Mouse (Mus musculus): ENCODE measurements at regions not wholly inside any gene's neighbourhood (a gene's known extent, or its start where the extent isn't known, plus 50 kb on each side); places are given as distances from the start of the nearest gene placed in this dataset.

DNA sequence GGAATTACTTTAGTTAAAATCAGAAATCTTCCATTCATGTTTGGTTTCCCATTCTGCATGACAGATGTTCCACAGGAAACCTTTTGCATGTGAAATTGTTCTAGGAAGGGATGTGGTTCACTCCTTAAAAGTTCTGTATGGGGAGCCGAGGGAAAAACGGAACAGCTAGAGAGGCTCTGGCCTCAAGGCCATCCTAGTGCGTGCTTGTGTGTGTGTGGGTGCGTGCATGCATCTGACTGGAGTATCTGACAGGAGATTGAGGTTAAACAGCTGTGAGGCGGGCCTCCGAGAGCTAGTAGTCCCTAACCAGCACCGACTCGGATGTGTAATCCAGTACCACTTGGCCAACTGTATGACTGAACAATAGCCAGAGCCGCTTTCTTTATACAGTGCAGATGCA is 51.0 kb upstream of the Krr1 start:
- DNase-seq (ENCODE audit: extremely low read depth), result no peak
- no peak for TF ChIP-seq RCOR1 (conservative IDR thresholded peaks at IDR 0.05; ENCODE audit: low read depth, low read length)
- no peak for TF ChIP-seq ELF1 (IDR thresholded peaks at IDR 0.05; ENCODE audit: low read depth, low read length)
- no peak for TF ChIP-seq SIN3A (IDR thresholded peaks at IDR 0.05; ENCODE audit: low read length)
- TF ChIP-seq MAZ (IDR thresholded peaks at IDR 0.05; ENCODE audit: low read depth, low read length), result no peak
- no peak for TF ChIP-seq MEF2A (IDR thresholded peaks at IDR 0.05; ENCODE audit: borderline replicate concordance, low read depth, low read length)
- TF ChIP-seq ZNF384 (IDR thresholded peaks at IDR 0.05; ENCODE audit: low read depth, low read length), result no peak
- no peak for TF ChIP-seq RAD21 (IDR thresholded peaks at IDR 0.05; ENCODE audit: low read depth, low read length)
- no peak for TF ChIP-seq JUN (IDR thresholded peaks at IDR 0.05; ENCODE audit: insufficient read depth, low read depth, low read length)
- TF ChIP-seq CHD1 (IDR thresholded peaks at IDR 0.05; ENCODE audit: low read depth, low read length), result no peak
- TF ChIP-seq ZKSCAN1 (IDR thresholded peaks at IDR 0.05; ENCODE audit: borderline replicate concordance, low read depth, low read length), result no peak
- TF ChIP-seq MAFK (IDR thresholded peaks at IDR 0.05; ENCODE audit: insufficient replicate concordance, low read length), result no peak
- no peak for TF ChIP-seq CTCF (conservative IDR thresholded peaks at IDR 0.05 in 1 of 2, IDR thresholded peaks at IDR 0.05 in 1 of 2; ENCODE audit: low read depth in 2 of 2, low read length in 2 of 2)
- no peak for TF ChIP-seq JUND (conservative IDR thresholded peaks at IDR 0.05; ENCODE audit: low read depth, low read length)
- no peak for TF ChIP-seq PAX5 (IDR thresholded peaks at IDR 0.05; ENCODE audit: low read length)
- no peak for TF ChIP-seq TCF12 (IDR thresholded peaks at IDR 0.05; ENCODE audit: low read depth, low read length)
- no peak for TF ChIP-seq POLR2A (IDR thresholded peaks at IDR 0.05; ENCODE audit: low read depth, low read length)
- TF ChIP-seq E2F4 (IDR thresholded peaks at IDR 0.05; ENCODE audit: insufficient replicate concordance, low read depth, low read length), result no peak
- TF ChIP-seq IRF4 (IDR thresholded peaks at IDR 0.05; ENCODE audit: low read depth, low read length), result no peak
- no peak for TF ChIP-seq USF2 (conservative IDR thresholded peaks at IDR 0.05; ENCODE audit: low read depth, low read length)
- Histone ChIP-seq H3K27ac (ENCODE audit: insufficient read depth, low read depth) (no peak overlapping the region), H3K36me3 (replicated peaks in 1 of 2; ENCODE audit: control insufficient read depth in 1 of 2, insufficient read depth in 1 of 2, low read length in 1 of 2) (no peaks in the 10 kb centered on the region), H3K9ac (ENCODE audit: insufficient read depth, low read depth) (no peak overlapping the region), H3K9me3 (replicated peaks; ENCODE audit: low read length) (no peaks in the 10 kb centered on the region), H3K27me3 (replicated peaks) (no peaks in the 10 kb centered on the region), H3K4me1 (ENCODE audit: control insufficient read depth in 1 of 2, insufficient read depth in 2 of 2) (peaks cover 0 to 15% of the 10 kb centered on the region in 2 experiments; a peak in 1 of 4 replicates), H3K79me2 (replicated peaks; ENCODE audit: control insufficient read depth, extremely low read depth, insufficient read depth, poor library complexity, severe bottlenecking) (no peaks in the 10 kb centered on the region), H3K4me2 (ENCODE audit: insufficient read depth, low read depth, poor library complexity, severe bottlenecking) (no peak overlapping the region), H3K4me3 (replicated peaks in 1 of 3; ENCODE audit: low read depth in 2 of 3, low read length in 2 of 3, poor library complexity in 1 of 3) (no peak overlapping the region)
- dilution Hi-C loops (cut with MboI; ENCODE audit: extremely low pct_ligation_motif_present, extremely low pct_unique_long_range_greater_than_20kb, low sequenced_read_pairs), result no loop called here
- in situ Hi-C loops (cut with MboI; ENCODE audit: low pct_ligation_motif_present, low pct_unique_long_range_greater_than_20kb, low sequenced_read_pairs), result loop anchor here (10.0 kb wide), 1 partner anchor 417 kb away; the partner anchor contains the start of gene Phlda1
